Mouse (Mus musculus) gastrocnemius, adult 2 months (tissue): Measurements from ENCODE around the gene Olfr133. TPM values are rescaled to one million over a fixed set of nuclear protein-coding genes. Genes with fewer than 3 reads are reported as not detected.
"Not testable (repeated sequence)": the region's sequence is repeated elsewhere in the genome, so short reads cannot be mapped to it uniquely, and the experiment has no call there.

Source experiments
- DNase-seq: peaks from one replicate; pipeline ENCODE4 v3.0.0; 2022
- H3K27ac ChIP-seq: fragments of 200-600 bp; 2 replicates; pipeline ENCODE4 v1.8.1; 2022; ENCODE audit warnings: mild to moderate bottlenecking
- H3K4me3 ChIP-seq: fragments of 200-600 bp; 2 replicates; pipeline ENCODE4 v1.8.1; 2022; ENCODE audit warnings: mild to moderate bottlenecking, moderate library complexity
- CTCF ChIP-seq: fragments of 200-600 bp; IDR thresholded peaks from 2 replicates; pipeline ENCODE4 v1.8.1; 2022; ENCODE audit warnings: antibody characterized with exemption, mild to moderate bottlenecking, moderate library complexity
- intact Hi-C: fragments of 180-260 bp; cut with DNase I; formaldehyde crosslinking; loops from one replicate; pipeline ENCODE4 v1.15.1; 2025
- long read RNA-seq, 2 experiments: library from polyadenylated mRNA; stranded (forward); transcript quantifications; one replicate each; pipeline ENCODE4 v2.0.0; 2021
- total RNA-seq, 2 experiments: library from RNA; stranded (reverse); gene quantifications; 2 replicates each; pipeline ENCODE4 v1.2.3; 2021

Gene Olfr133
- not detected for total RNA-seq
- long read RNA-seq, experiment 1, result 0 reads
- long read RNA-seq, experiment 2, result 0 reads

GRCm38 (mm10) chr17:38144981-38145380 is at the start of gene Olfr133:
Gene Olfr133, plus strand, starts transcription at chr17:38145281.
- no peak within 1 kb of the TSS for H3K4me3 ChIP-seq
- H3K27ac ChIP-seq, result no peak within 1 kb of the TSS
- no peak for TF ChIP-seq CTCF
- DNase-seq, result no peak
- intact Hi-C loops, result no loop called here

- H3K4me3 ChIP-seq, H3K27ac ChIP-seq, intact Hi-C loops, DNase-seq: not testable (repeated sequence)
These were observed 20.9 kb upstream of the Olfr133 start for GRCm38 (mm10) chr17:38124199-38124598.

- H3K4me3 ChIP-seq, intact Hi-C loops, DNase-seq, H3K27ac ChIP-seq: not testable (repeated sequence)
These were observed 19.7 kb upstream of the Olfr133 start for GRCm38 (mm10) chr17:38125371-38125770.

- no peak for TF ChIP-seq CTCF
- H3K4me3 ChIP-seq, result no peak within 1 kb of the TSS
- DNase-seq, result no peak
- H3K27ac ChIP-seq, result no peak within 1 kb of the TSS
- intact Hi-C loops, result no loop called here
These were observed 10.7 kb upstream of the Olfr133 start, which contains the start of gene Olfr132 for GRCm38 (mm10) chr17:38134426-38134825. Gene Olfr132, minus strand, starts transcription at chr17:38134526.

- Histone ChIP-seq H3K27ac (no peak within 1 kb of the TSS), H3K4me3 (no peak within 1 kb of the TSS)
- DNase-seq, result no peak
- TF ChIP-seq CTCF, result no peak
- intact Hi-C loops, result no loop called here
These were observed 26.0 kb downstream of the Olfr133 start, which contains the start of gene Olfr134 for GRCm38 (mm10) chr17:38171088-38171487. Gene Olfr134, plus strand, starts transcription at chr17:38171388.

Other genes with a start within 250 kb of the Olfr133 start
- gene Olfr127, start 244.8 kb upstream of the Olfr133 start, total RNA-seq, result not detected
- gene Olfr128, start 224.7 kb upstream of the Olfr133 start, total RNA-seq, result not detected
- not detected for gene Olfr761, start 192.2 kb upstream of the Olfr133 start, total RNA-seq
- gene Olfr129, start 85.2 kb upstream of the Olfr133 start, total RNA-seq, result not detected
- gene Olfr130, start 81.4 kb upstream of the Olfr133 start, total RNA-seq, result not detected
- not detected for gene Olfr131, start 56.6 kb upstream of the Olfr133 start, total RNA-seq
- gene Olfr132, start 10.8 kb upstream of the Olfr133 start, total RNA-seq, result not detected
- not detected for gene Olfr134, start 26.1 kb downstream of the Olfr133 start, total RNA-seq
- gene Olfr135, start 59.1 kb downstream of the Olfr133 start, total RNA-seq, result not detected
- not detected for gene Olfr138, start 115.8 kb downstream of the Olfr133 start, total RNA-seq
- gene Olfr137, start 162.3 kb downstream of the Olfr133 start, total RNA-seq, result not detected
- gene Olfr136, start 184.6 kb downstream of the Olfr133 start, total RNA-seq, result not detected